Mouse (Mus musculus) urinary bladder, postnatal 4 days (tissue): Measurements from ENCODE around the gene Gm21972.

Experiments used
- DNase-seq, 2 experiments: peaks; one replicate each; pipeline ENCODE4 v3.0.0; 2021 to 2022; ENCODE audit warnings: low spot score in 2 of 2

Gene Gm21972

GRCm38 (mm10) chr1:86161061-86161460 is 27.6 kb downstream of the Gm21972 start:
- DNase-seq = no peak

DNA sequence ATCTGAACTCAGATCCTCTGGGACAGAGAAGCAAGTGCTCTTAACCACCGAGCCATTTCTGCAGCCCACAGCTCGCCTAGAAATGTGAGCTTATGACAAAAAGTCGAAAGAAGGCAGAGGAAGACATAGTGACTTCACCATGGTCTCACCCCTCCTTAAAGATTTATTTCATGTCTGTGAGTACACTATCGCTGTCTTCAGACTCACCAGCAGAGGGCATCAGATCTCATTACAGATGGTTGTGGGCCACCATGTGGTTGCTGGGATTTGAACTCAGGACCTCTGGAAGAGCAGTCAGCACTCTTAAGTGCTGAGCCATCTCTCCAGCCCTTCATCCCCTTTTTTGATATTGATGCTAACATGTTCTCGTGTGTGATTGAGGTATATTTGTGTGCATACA is 41.2 kb downstream of the Gm21972 start:
- DNase-seq = no peak

GRCm38 (mm10) chr1:86176066-86176465 is 42.6 kb downstream of the Gm21972 start:
- no peak for DNase-seq

GRCm38 (mm10) chr1:86178462-86179253 is 45.2 kb downstream of the Gm21972 start:
- peak; percentile 59 to 79 for DNase-seq

GRCm38 (mm10) chr1:86182004-86182709 is 48.7 kb downstream of the Gm21972 start:
- DNase-seq = no peak

- DNase-seq = no peak
Measured at GRCm38 (mm10) chr1:86183577-86184263, 50.3 kb downstream of the Gm21972 start.

DNA sequence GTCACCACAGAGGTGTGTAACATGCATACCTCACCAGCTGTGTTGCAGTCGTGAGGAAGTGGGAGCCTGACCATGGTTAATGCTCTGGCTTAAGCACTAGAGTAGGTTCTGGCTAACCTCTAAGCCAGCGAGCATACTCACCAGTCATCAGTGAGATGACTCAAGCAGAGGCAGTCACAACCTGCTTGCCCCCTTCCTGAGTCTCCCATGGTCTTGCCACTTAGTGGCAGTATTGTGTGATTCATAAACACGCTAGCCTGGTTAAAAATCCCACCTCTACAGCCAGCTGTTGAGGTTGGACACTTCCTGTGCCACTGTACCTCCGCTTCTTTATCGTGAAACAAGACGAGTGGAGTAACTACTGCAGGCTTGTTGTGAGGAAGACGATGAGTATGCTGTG is 53.3 kb downstream of the Gm21972 start:
- DNase-seq = no peak

DNA sequence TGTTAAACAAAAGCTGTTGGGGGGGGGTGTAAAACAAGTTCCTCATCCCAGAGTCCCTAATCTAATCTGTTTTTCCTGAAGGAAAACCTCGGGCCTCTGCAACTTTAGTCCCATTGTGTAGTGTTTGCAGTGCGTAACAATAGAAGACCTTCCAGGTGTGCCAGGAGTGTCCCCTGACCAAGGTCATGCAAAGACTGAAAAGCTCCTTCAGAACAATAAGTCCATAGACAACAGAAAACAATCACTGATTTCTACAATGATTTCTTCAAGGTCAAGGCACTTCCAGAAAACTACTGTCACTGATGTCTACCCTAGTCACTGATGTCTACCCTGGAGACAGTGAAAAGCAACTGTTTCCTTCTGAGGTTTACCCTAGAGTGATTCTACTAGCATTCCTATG is 54.4 kb downstream of the Gm21972 start:
- DNase-seq = no peak

GRCm38 (mm10) chr1:86188271-86188670 is 54.8 kb downstream of the Gm21972 start:
- DNase-seq = no peak

- no peak for DNase-seq
Measured at GRCm38 (mm10) chr1:86189034-86189702, 55.7 kb downstream of the Gm21972 start.

DNA sequence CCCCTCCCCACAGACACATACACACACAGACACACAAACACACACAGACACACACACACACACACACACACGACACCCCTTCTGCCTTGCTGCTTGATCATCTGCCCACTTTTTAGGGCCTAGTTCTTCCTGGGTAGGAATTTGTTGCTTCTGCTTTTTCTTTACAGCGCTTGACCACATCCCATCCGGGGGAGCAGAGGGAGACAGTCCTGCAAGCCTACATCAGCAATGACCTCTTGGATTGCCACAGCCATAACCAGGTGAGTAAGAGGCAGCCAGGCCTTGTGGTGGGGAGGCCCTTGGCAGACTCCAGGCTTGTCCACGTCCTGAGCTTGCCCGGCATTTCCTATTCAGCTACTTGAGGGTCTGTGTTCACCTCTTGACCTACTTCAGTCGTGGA is 57.4 kb downstream of the Gm21972 start:
- DNase-seq = no peak

GRCm38 (mm10) chr1:86194044-86194443 is 60.6 kb downstream of the Gm21972 start:
- DNase-seq = no peak

DNA sequence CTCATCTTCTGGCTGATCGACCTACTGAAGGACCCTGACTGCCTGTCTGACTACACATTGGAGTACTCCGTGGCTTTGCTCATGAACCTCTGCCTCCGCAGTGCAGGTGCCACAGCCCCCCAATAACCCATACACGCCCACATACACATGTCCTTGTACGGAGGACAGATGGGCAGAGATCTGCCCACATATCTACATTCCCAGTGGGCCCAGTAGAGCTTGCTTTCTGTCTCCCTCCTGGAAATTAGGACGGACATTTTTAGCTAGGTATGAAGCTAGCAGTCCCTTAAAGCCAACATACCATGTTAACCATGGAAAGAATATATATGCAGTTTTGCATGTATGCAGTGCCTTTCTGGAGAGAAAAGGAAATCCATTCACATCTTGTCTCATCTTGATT is 64.8 kb downstream of the Gm21972 start:
- DNase-seq = no peak

- no peak for DNase-seq
Measured at GRCm38 (mm10) chr1:86199026-86199425, 65.6 kb downstream of the Gm21972 start.

GRCm38 (mm10) chr1:86201312-86201711 is 67.9 kb downstream of the Gm21972 start:
- DNase-seq = no peak

GRCm38 (mm10) chr1:86202617-86203219 is 69.3 kb downstream of the Gm21972 start:
- no peak for DNase-seq

DNA sequence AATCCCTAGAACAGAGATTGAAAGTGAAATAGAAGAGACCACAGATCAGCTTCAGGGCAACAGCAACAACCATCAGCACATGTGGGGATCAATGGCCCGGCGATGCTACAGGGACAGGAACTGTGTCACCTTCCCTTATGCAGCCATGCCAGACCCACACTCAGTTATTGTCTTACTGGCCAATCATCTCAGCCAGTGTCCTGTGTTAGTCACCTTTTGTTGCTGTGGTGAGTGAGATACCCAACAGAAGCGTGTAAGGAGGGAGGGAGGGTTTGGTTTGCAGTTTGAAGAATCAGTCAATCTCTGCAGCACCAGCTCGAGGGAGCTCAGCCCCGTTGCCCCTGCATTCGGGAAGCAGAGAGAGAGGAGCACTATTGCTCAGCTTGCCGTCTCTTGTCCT is 77.2 kb downstream of the Gm21972 start:
- DNase-seq = no peak

DNA sequence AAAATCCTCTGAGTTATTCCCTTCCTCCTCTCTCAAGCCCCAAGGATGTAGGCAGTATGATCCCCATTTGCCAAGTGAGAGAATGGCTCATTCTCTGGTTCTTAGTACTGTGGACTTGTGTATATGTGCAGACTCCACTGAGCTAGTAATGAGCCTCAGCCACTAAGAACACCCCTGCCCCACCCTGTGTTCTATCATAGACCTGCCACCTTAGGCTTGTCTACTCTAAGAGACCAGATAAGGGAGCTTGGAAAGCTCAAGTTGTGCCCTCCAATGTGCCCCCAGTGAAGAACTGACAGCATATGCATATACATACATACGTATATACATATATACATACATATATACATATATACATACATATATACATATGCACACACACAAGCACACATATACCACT is 78.1 kb downstream of the Gm21972 start:
- no peak for DNase-seq
